Mouse (Mus musculus): ENCODE results near the gene Arid5b. TPM values are rescaled to one million over a fixed set of nuclear protein-coding genes. Genes with fewer than 3 reads are reported as not detected.

Gene Arid5b
- polyA plus RNA-seq, 1 experiment, result 4.0 TPM

GRCm38 (mm10) chr10:68071041-68071440 lies 207.5 kb downstream of the Arid5b start:
- 90% methylated on average over 7 of the region's 7 CpGs for WGBS

GRCm38 (mm10) chr10:68068426-68068825 lies 210.1 kb downstream of the Arid5b start:
- no peaks in the 10 kb centered on the region for H3K36me3 ChIP-seq (ENCODE audit: control insufficient read depth, insufficient read depth, low read length)
- TF ChIP-seq CTCF (IDR thresholded peaks at IDR 0.05; ENCODE audit: borderline replicate concordance, control insufficient read depth, extremely low read depth, insufficient read depth, low read length, poor library complexity) (no peak), POLR2A (IDR thresholded peaks at IDR 0.05; ENCODE audit: control insufficient read depth, extremely low read depth, insufficient read depth, low read length, poor library complexity) (no peak)
- H3K27me3 ChIP-seq (ENCODE audit: control insufficient read depth, insufficient read depth, low read length), result no peaks in the 10 kb centered on the region
- peaks cover 3% of the 10 kb centered on the region for H3K4me1 ChIP-seq (replicated peaks; ENCODE audit: control insufficient read depth, insufficient read depth, low read length)
- no peak for DNase-seq
- WGBS, result 94% methylated on average over 8 of the region's 8 CpGs
- no peak overlapping the region for H3K27ac ChIP-seq (ENCODE audit: control insufficient read depth, insufficient read depth, low read length)
- H3K4me3 ChIP-seq (ENCODE audit: control insufficient read depth, insufficient read depth, low read length), result no peak overlapping the region

More at GRCm38 (mm10) chr10:68071041-68071440, 207.5 kb downstream of the Arid5b start:
- no peak for DNase-seq
- no peaks in the 10 kb centered on the region for H3K27me3 ChIP-seq (ENCODE audit: control insufficient read depth, insufficient read depth, low read length)
- H3K4me1 ChIP-seq (replicated peaks; ENCODE audit: control insufficient read depth, insufficient read depth, low read length), result peaks cover 3% of the 10 kb centered on the region
- no peak for TF ChIP-seq POLR2A (IDR thresholded peaks at IDR 0.05; ENCODE audit: control insufficient read depth, extremely low read depth, insufficient read depth, low read length, poor library complexity)
- TF ChIP-seq CTCF (IDR thresholded peaks at IDR 0.05; ENCODE audit: borderline replicate concordance, control insufficient read depth, extremely low read depth, insufficient read depth, low read length, poor library complexity), result no peak
- no peaks in the 10 kb centered on the region for H3K36me3 ChIP-seq (ENCODE audit: control insufficient read depth, insufficient read depth, low read length)
- no peak overlapping the region for H3K27ac ChIP-seq (ENCODE audit: control insufficient read depth, insufficient read depth, low read length)
- no peak overlapping the region for H3K4me3 ChIP-seq (ENCODE audit: control insufficient read depth, insufficient read depth, low read length)

GRCm38 (mm10) chr10:68067961-68068360 lies 210.6 kb downstream of the Arid5b start:
- no peaks in the 10 kb centered on the region for H3K27me3 ChIP-seq (ENCODE audit: control insufficient read depth, insufficient read depth, low read length)
- 90% methylated on average over 5 of the region's 5 CpGs for WGBS
- H3K4me3 ChIP-seq (ENCODE audit: control insufficient read depth, insufficient read depth, low read length), result no peak overlapping the region
- no peak overlapping the region for H3K27ac ChIP-seq (ENCODE audit: control insufficient read depth, insufficient read depth, low read length)
- TF ChIP-seq CTCF (IDR thresholded peaks at IDR 0.05; ENCODE audit: borderline replicate concordance, control insufficient read depth, extremely low read depth, insufficient read depth, low read length, poor library complexity) (no peak), POLR2A (IDR thresholded peaks at IDR 0.05; ENCODE audit: control insufficient read depth, extremely low read depth, insufficient read depth, low read length, poor library complexity) (no peak)
- no peaks in the 10 kb centered on the region for H3K36me3 ChIP-seq (ENCODE audit: control insufficient read depth, insufficient read depth, low read length)
- H3K4me1 ChIP-seq (replicated peaks; ENCODE audit: control insufficient read depth, insufficient read depth, low read length), result peaks cover 3% of the 10 kb centered on the region
- no peak for DNase-seq

DNA sequence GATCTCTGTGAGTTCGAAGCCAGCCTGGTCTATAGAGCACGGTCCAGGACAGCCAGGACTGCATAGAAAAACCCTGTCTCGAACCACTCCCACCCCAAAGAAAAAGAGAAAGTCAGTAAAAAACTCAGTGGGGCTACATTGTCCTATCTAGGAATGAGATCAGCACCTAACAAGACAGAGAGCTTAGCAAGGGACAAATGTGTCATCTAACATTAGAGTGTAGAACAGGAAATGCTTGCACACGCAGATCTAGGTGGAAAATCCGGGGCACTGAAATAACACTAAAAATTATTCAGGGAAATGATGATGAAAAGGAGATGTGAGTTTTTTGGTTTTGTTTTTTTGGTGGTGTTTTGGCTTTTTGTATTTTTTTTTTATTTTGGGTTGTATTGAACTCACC lies 212.4 kb downstream of the Arid5b start:
- H3K36me3 ChIP-seq (ENCODE audit: control insufficient read depth, insufficient read depth, low read length), result no peaks in the 10 kb centered on the region
- H3K27me3 ChIP-seq (ENCODE audit: control insufficient read depth, insufficient read depth, low read length), result no peaks in the 10 kb centered on the region
- H3K4me1 ChIP-seq (replicated peaks; ENCODE audit: control insufficient read depth, insufficient read depth, low read length), result peaks cover 3% of the 10 kb centered on the region
- 77% methylated on average over 5 of the region's 5 CpGs for WGBS
- H3K27ac ChIP-seq (ENCODE audit: control insufficient read depth, insufficient read depth, low read length), result no peak overlapping the region
- TF ChIP-seq POLR2A (IDR thresholded peaks at IDR 0.05; ENCODE audit: control insufficient read depth, extremely low read depth, insufficient read depth, low read length, poor library complexity), result no peak
- TF ChIP-seq CTCF (IDR thresholded peaks at IDR 0.05; ENCODE audit: borderline replicate concordance, control insufficient read depth, extremely low read depth, insufficient read depth, low read length, poor library complexity), result no peak
- no peak for DNase-seq
- H3K4me3 ChIP-seq (ENCODE audit: control insufficient read depth, insufficient read depth, low read length), result no peak overlapping the region

GRCm38 (mm10) chr10:68064571-68064970 lies 214.0 kb downstream of the Arid5b start:
- H3K27me3 ChIP-seq (ENCODE audit: control insufficient read depth, insufficient read depth, low read length), result no peaks in the 10 kb centered on the region
- H3K36me3 ChIP-seq (ENCODE audit: control insufficient read depth, insufficient read depth, low read length), result no peaks in the 10 kb centered on the region
- TF ChIP-seq POLR2A (IDR thresholded peaks at IDR 0.05; ENCODE audit: control insufficient read depth, extremely low read depth, insufficient read depth, low read length, poor library complexity), result no peak
- TF ChIP-seq CTCF (IDR thresholded peaks at IDR 0.05; ENCODE audit: borderline replicate concordance, control insufficient read depth, extremely low read depth, insufficient read depth, low read length, poor library complexity), result no peak
- no peak for DNase-seq
- H3K27ac ChIP-seq (ENCODE audit: control insufficient read depth, insufficient read depth, low read length), result no peak overlapping the region
- peaks cover 3% of the 10 kb centered on the region for H3K4me1 ChIP-seq (replicated peaks; ENCODE audit: control insufficient read depth, insufficient read depth, low read length)
- 96% methylated on average over 10 of the region's 10 CpGs for WGBS
- no peak overlapping the region for H3K4me3 ChIP-seq (ENCODE audit: control insufficient read depth, insufficient read depth, low read length)

GRCm38 (mm10) chr10:68063806-68064545 lies 214.6 kb downstream of the Arid5b start:
- Histone ChIP-seq H3K4me1 (replicated peaks; ENCODE audit: control insufficient read depth, insufficient read depth, low read length) (peaks cover 3% of the 10 kb centered on the region), H3K36me3 (ENCODE audit: control insufficient read depth, insufficient read depth, low read length) (no peaks in the 10 kb centered on the region), H3K27me3 (ENCODE audit: control insufficient read depth, insufficient read depth, low read length) (no peaks in the 10 kb centered on the region), H3K27ac (ENCODE audit: control insufficient read depth, insufficient read depth, low read length) (no peak overlapping the region), H3K4me3 (ENCODE audit: control insufficient read depth, insufficient read depth, low read length) (no peak overlapping the region)
- TF ChIP-seq POLR2A (IDR thresholded peaks at IDR 0.05; ENCODE audit: control insufficient read depth, extremely low read depth, insufficient read depth, low read length, poor library complexity) (no peak), CTCF (IDR thresholded peaks at IDR 0.05; ENCODE audit: borderline replicate concordance, control insufficient read depth, extremely low read depth, insufficient read depth, low read length, poor library complexity) (no peak)
- DNase-seq, result no peak
- 88% methylated on average over 8 of the region's 8 CpGs for WGBS
